Comparison of ENCODE assay signal across 26 mouse cellular contexts in genomic region chr6:125119387-125119786, GRCm38 (mm10). TPM values are rescaled to one million over a fixed set of nuclear protein-coding genes. Genes with fewer than 3 reads are reported as not detected.
DNase-seq lines count a peak whose midpoint lies in the region; ATAC-seq and TF ChIP-seq lines count a peak whose summit lies in the region.
"Had no signal": no experiment of that assay in that cellular context is flagged by ENCODE, and none has a peak within 500 bp of the region (broad histone marks: within the 10 kb centered on the region; RNA-seq: fewer than 3 reads in every experiment).

No protein-coding gene starts in this region.

- H3K4me3 ChIP-seq in kidney, embryonic 14.5 days (ENCODE audit: low read length), result no peak overlapping the region
- no peak overlapping the region for H3K4me3 ChIP-seq in liver, postnatal 0 days (ENCODE audit: low read depth, low read length)
- no peak overlapping the region for H3K4me3 ChIP-seq in liver, embryonic 12.5 days
- H3K4me3 ChIP-seq: embryonic facial prominence, embryonic 12.5 days; embryonic facial prominence, embryonic 15.5 days; gastrocnemius, adult 2 months; heart, embryonic 13.5 days had no signal

- H3K36me3 ChIP-seq in kidney, embryonic 14.5 days (ENCODE audit: control insufficient read depth, insufficient read depth, low read length), result peaks cover 98% of the 10 kb centered on the region
- peaks cover 88% of the 10 kb centered on the region for H3K36me3 ChIP-seq in liver, postnatal 0 days (replicated peaks; ENCODE audit: insufficient read depth, low read length)
- peaks cover 97% of the 10 kb centered on the region for H3K36me3 ChIP-seq in liver, embryonic 12.5 days

- H3K4me2 ChIP-seq in kidney, embryonic 14.5 days (replicated peaks; ENCODE audit: low read depth, low read length), result no peak overlapping the region
- H3K4me2 ChIP-seq in liver, postnatal 0 days (ENCODE audit: low read depth, low read length), result no peak overlapping the region
- H3K4me2 ChIP-seq in liver, embryonic 12.5 days, result no peak overlapping the region
- H3K4me2 ChIP-seq: embryonic facial prominence, embryonic 12.5 days; embryonic facial prominence, embryonic 15.5 days; heart, embryonic 13.5 days; hindbrain, embryonic 14.5 days had no signal

- TF ChIP-seq EP300 in liver, postnatal 0 days (IDR thresholded peaks at IDR 0.05; ENCODE audit: low read depth), result no peak

- DNase-seq in kidney, adult 18-20 months, result peak; percentile 34
- DNase-seq in kidney, adult 9 months, result peak; percentile 74
- DNase-seq in kidney, postnatal 14 days, result no peak
- no peak for DNase-seq in liver, postnatal 0 days
- DNase-seq: adrenal gland, adult 2 months; adrenal gland, postnatal 14 days; cerebellum, adult 11 months; cerebellum, adult 2 months; cerebellum, adult 9-11 months; cerebellum, postnatal 25 days; forebrain, postnatal 0 days; gastrocnemius, adult 2 months; gastrocnemius, postnatal 14 days; heart, adult 18-20 months; heart, postnatal 14 days; heart, postnatal 4 days had no signal

- no peaks in the 10 kb centered on the region for H3K4me1 ChIP-seq in kidney, embryonic 14.5 days (ENCODE audit: control insufficient read depth, insufficient read depth, low read length)
- no peaks in the 10 kb centered on the region for H3K4me1 ChIP-seq in liver, postnatal 0 days (ENCODE audit: insufficient read depth)
- no peaks in the 10 kb centered on the region for H3K4me1 ChIP-seq in liver, embryonic 12.5 days
- H3K4me1 ChIP-seq: embryonic facial prominence, embryonic 12.5 days; embryonic facial prominence, embryonic 15.5 days; heart, embryonic 13.5 days had no signal

- H3K27me3 ChIP-seq in kidney, embryonic 14.5 days (ENCODE audit: control insufficient read depth, insufficient read depth, low read length), result no peaks in the 10 kb centered on the region
- H3K27me3 ChIP-seq in liver, postnatal 0 days (ENCODE audit: insufficient read depth, low read length), result no peaks in the 10 kb centered on the region
- no peaks in the 10 kb centered on the region for H3K27me3 ChIP-seq in liver, embryonic 12.5 days (replicated peaks)
- H3K27me3 ChIP-seq: embryonic facial prominence, embryonic 12.5 days; embryonic facial prominence, embryonic 15.5 days; heart, embryonic 13.5 days had no signal

- H3K27ac ChIP-seq in kidney, embryonic 14.5 days (ENCODE audit: low read depth, low read length), result no peak overlapping the region
- no peak overlapping the region for H3K27ac ChIP-seq in liver, postnatal 0 days (ENCODE audit: low read depth)
- no peak overlapping the region for H3K27ac ChIP-seq in liver, embryonic 12.5 days
- H3K27ac ChIP-seq: embryonic facial prominence, embryonic 12.5 days; embryonic facial prominence, embryonic 15.5 days; gastrocnemius, adult 2 months; heart, embryonic 13.5 days; hindbrain, embryonic 14.5 days had no signal

- no peak for TF ChIP-seq CTCF in liver, postnatal 0 days (IDR thresholded peaks at IDR 0.05; ENCODE audit: low read depth)

- no peak overlapping the region for H3K9ac ChIP-seq in kidney, embryonic 14.5 days (ENCODE audit: low read depth, low read length)
- 0 out of 2 replicates have a peak overlapping the region, but pooled peaks have one; percentile 2 for H3K9ac ChIP-seq in liver, postnatal 0 days (replicated peaks)
- no peak overlapping the region for H3K9ac ChIP-seq in liver, embryonic 12.5 days
- H3K9ac ChIP-seq: embryonic facial prominence, embryonic 12.5 days; embryonic facial prominence, embryonic 15.5 days; forebrain, postnatal 0 days; heart, embryonic 13.5 days; hindbrain, embryonic 14.5 days had no signal

- H3K9me3 ChIP-seq in kidney, embryonic 14.5 days (ENCODE audit: control insufficient read depth, low read length), result no peaks in the 10 kb centered on the region
- H3K9me3 ChIP-seq in liver, postnatal 0 days (ENCODE audit: low read length), result no peaks in the 10 kb centered on the region
- no peaks in the 10 kb centered on the region for H3K9me3 ChIP-seq in liver, embryonic 12.5 days (replicated peaks)
- H3K9me3 ChIP-seq: embryonic facial prominence, embryonic 12.5 days; embryonic facial prominence, embryonic 15.5 days; heart, embryonic 13.5 days had no signal

- 94% methylated on average over 8 of the region's 8 CpGs for WGBS in kidney, embryonic 14.5 days
- 82% methylated on average over 8 of the region's 8 CpGs for WGBS in liver, postnatal 0 days (ENCODE audit: insufficient replicate concordance)
- 89% methylated on average over 8 of the region's 8 CpGs for WGBS in liver, embryonic 12.5 days (ENCODE audit: insufficient replicate concordance)

- ATAC-seq in kidney, embryonic 14.5 days (ENCODE audit: low FRiP score, low TSS enrichment), result no peak
- no peak for ATAC-seq in liver, postnatal 0 days
- no peak for ATAC-seq in liver, embryonic 12.5 days
- ATAC-seq: CD4-positive, CD25-positive, alpha-beta regulatory T cell, adult 4 months; forebrain, embryonic 14.5 days; forebrain, postnatal 0 days had no signal

RNA-seq across cellular contexts. Expression of gene Nop2, which starts 12.3 kb away (rescaled TPM):
- 58.2 and 67.2 TPM in 2 replicates for polyA plus RNA-seq in kidney, embryonic 14.5 days (2014; fragmentation: Nextera tagmentation; extraction: Ambion mirVana)
- 23.2 and 24.8 TPM in 2 replicates for polyA plus RNA-seq in liver, postnatal 0 days (2015; fragmentation: Nextera tagmentation; extraction: Ambion mirVana)
- 83.1 and 85.3 TPM in 2 replicates for polyA plus RNA-seq in liver, embryonic 12.5 days (2016; fragmentation: Nextera tagmentation; extraction: Ambion mirVana)

RNA-seq across cellular contexts. Expression of gene Chd4, which starts 23.6 kb away (rescaled TPM):
- polyA plus RNA-seq in kidney, embryonic 14.5 days (2014; fragmentation: Nextera tagmentation; extraction: Ambion mirVana), result 72.1 and 106 TPM in 2 replicates
- polyA plus RNA-seq in liver, postnatal 0 days (2015; fragmentation: Nextera tagmentation; extraction: Ambion mirVana), result 20.0 and 24.5 TPM in 2 replicates
- polyA plus RNA-seq in liver, embryonic 12.5 days (2016; fragmentation: Nextera tagmentation; extraction: Ambion mirVana), result 38.3 and 40.5 TPM in 2 replicates

RNA-seq across cellular contexts. Expression of gene Iffo1, which starts 25.7 kb away (rescaled TPM):
- polyA plus RNA-seq in kidney, embryonic 14.5 days (2014; fragmentation: Nextera tagmentation; extraction: Ambion mirVana), result 7.0 and 7.4 TPM in 2 replicates
- 4.2 and 4.8 TPM in 2 replicates for polyA plus RNA-seq in liver, postnatal 0 days (2015; fragmentation: Nextera tagmentation; extraction: Ambion mirVana)
- 6.6 and 7.3 TPM in 2 replicates for polyA plus RNA-seq in liver, embryonic 12.5 days (2016; fragmentation: Nextera tagmentation; extraction: Ambion mirVana)

RNA-seq across cellular contexts. Expression of gene Gapdh, which starts 46.9 kb away (rescaled TPM):
- polyA plus RNA-seq in kidney, embryonic 14.5 days (2014; fragmentation: Nextera tagmentation; extraction: Ambion mirVana), result 2,196 and 2,293 TPM in 2 replicates
- polyA plus RNA-seq in liver, postnatal 0 days (2015; fragmentation: Nextera tagmentation; extraction: Ambion mirVana), result 1,355 and 1,565 TPM in 2 replicates
- polyA plus RNA-seq in liver, embryonic 12.5 days (2016; fragmentation: Nextera tagmentation; extraction: Ambion mirVana), result 1,499 and 1,575 TPM in 2 replicates

RNA-seq across cellular contexts. Expression of gene Lpar5, which starts 51.7 kb away (rescaled TPM):
- 0.43 and 0.45 TPM in 2 replicates for polyA plus RNA-seq in kidney, embryonic 14.5 days (2014; fragmentation: Nextera tagmentation; extraction: Ambion mirVana)
- polyA plus RNA-seq in liver, postnatal 0 days (2015; fragmentation: Nextera tagmentation; extraction: Ambion mirVana), result 0.57 and 0.85 TPM in 2 replicates
- polyA plus RNA-seq in liver, embryonic 12.5 days (2016; fragmentation: Nextera tagmentation; extraction: Ambion mirVana), result 1.9 and 2.2 TPM in 2 replicates
- polyA plus RNA-seq: C2C12; hindbrain, embryonic 11.5 days had no signal

Comparison
In these comparisons a context has a peak if more than half of its experiments do, and no peak if none do; other contexts are left out.
1. DNase-seq: peak in kidney, adult 18-20 months (single experiment) and kidney, adult 9 months (single experiment); none in kidney, postnatal 14 days (single experiment) and liver, postnatal 0 days (single experiment).